Mouse (Mus musculus): Measurements from ENCODE around the gene Tor4a.

DNA sequence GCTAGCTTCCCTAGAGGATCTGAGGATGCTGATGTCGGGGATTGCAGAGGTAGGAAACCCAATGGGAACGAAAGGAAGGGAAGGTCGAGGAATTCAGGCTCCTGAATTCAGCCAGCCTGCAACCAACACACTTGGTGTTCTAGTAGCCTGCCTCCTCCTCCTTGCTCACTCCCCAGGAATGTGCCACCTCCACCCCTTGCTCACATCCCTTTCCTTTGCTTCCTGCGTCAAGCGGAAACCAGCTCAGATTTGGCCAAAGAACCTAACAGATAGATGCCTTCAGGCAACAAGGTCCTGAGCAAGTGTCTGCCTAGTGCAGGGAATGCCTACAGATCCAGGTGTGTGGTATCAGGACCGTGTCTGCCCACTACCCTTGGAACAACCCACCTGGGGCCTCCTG, 20.1 kb downstream of the Tor4a start:
- TF ChIP-seq CTCF (IDR thresholded peaks at IDR 0.05; ENCODE audit: insufficient read depth, low read depth, low read length), result no peak
- no peak for TF ChIP-seq POLR2A (IDR thresholded peaks at IDR 0.05; ENCODE audit: insufficient read depth, low read depth, low read length)

All from olfactory bulb, adult 2 months (tissue).